Mouse (Mus musculus): ENCODE data around the gene Slc1a5. TPM values are rescaled to one million over a fixed set of nuclear protein-coding genes. Genes with fewer than 3 reads are reported as not detected.

The Slc1a5 gene
- 74.6 and 95.2 TPM in 2 replicates for polyA plus RNA-seq (2012; rRNA removed)

DNA sequence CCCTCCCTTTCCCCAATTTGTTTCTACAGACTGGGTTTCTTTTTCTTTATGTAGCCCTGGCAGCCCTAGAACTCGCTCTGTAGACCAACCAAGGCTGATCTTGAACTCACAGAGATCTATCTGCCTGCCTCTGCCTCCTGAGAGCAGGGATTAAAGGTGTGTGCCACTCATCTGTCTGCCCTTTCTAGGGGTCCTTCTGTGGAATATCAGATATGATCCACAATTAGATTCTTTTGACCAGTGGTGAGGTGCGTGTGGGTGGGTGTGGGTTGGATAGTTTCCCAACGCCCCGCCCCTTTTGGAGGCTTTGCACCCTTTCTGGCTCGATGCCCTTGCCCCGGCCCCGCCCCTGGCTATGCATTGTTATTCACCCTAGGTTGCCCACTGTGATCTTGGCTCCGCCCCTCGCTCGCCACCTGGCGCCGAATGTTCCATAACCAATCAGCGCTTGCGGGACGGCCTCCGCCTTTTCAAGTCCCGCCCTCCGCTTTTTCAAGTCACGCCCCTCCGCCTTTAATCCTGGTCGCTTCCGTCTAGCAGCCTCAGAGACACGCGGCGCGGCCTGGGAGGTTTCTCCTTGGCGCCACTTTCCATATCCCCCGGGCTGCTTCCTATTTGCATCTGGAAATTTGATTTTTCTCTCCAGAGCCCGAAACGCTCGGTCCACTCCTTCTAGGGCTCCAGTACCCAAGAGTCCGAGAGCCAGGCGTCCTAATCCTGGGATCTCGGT, at the start of gene Slc1a5:
Slc1a5 (plus strand) TSS at position 516 of the 730 bp plus-strand sequence.
- TF ChIP-seq CTCF (conservative IDR thresholded peaks at IDR 0.05; ENCODE audit: insufficient read depth, insufficient read length, low read depth, low read length): no peak
- peak; percentile 96 for TF ChIP-seq POLR2A (IDR thresholded peaks at IDR 0.05; ENCODE audit: low read depth, low read length)
- Histone ChIP-seq H3K4me1 (ENCODE audit: control insufficient read depth, insufficient read depth, low read length) (peaks cover 10% of the 10 kb centered on the region; the same call in 1 of the 2 replicates), H3K27me3 (replicated peaks; ENCODE audit: control insufficient read depth, insufficient read depth, low read length) (no peaks in the 10 kb centered on the region), H3K4me3 (ENCODE audit: insufficient read depth, low read depth, low read length) (peak within 1 kb of the TSS; percentile 76), H3K36me3 (ENCODE audit: control insufficient read depth, insufficient read depth, low read length) (no peaks in the 10 kb centered on the region), H3K27ac (ENCODE audit: insufficient read depth, low read depth, low read length) (peak within 1 kb of the TSS; percentile 75)
- WGBS: 4% methylated on average over 34 of the region's 34 CpGs
- peak; percentile 96 for DNase-seq

DNA sequence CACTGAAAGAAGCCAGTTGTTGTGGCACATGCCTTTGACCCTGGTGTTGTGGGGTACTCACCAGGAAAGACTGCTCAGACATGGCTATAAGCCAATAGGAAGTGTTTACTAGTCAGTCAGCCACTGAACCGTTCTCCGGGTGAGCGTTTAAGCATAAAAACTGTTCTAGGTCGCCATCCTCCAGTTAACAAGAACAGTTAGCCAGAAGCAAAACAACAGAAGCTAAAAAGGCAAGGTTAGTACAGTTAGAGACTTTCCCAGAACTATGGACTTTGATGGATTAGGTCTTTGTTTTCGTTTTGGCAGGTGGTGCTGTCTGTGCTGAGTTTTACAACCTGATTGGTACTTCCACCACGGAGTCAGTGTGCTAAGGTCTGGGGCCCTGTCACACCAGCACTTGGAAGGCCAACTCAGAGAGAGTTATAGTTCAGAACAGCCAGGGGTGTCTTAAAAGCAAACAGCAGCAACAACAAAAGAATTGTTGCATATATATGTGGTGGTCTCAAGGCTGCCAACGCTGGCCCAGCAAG, 49.2 kb upstream of the Slc1a5 start:
- Histone ChIP-seq H3K4me1 (ENCODE audit: control insufficient read depth, insufficient read depth, low read length) (peaks cover 3% of the 10 kb centered on the region; the same call in 1 of the 2 replicates), H3K27me3 (replicated peaks; ENCODE audit: control insufficient read depth, insufficient read depth, low read length) (no peaks in the 10 kb centered on the region), H3K27ac (ENCODE audit: insufficient read depth, low read depth, low read length) (no peak overlapping the region), H3K36me3 (ENCODE audit: control insufficient read depth, insufficient read depth, low read length) (no peaks in the 10 kb centered on the region), H3K4me3 (ENCODE audit: insufficient read depth, low read depth, low read length) (no peak overlapping the region)
- peak; percentile 51 for DNase-seq
- TF ChIP-seq POLR2A (IDR thresholded peaks at IDR 0.05; ENCODE audit: low read depth, low read length) (no peak), CTCF (conservative IDR thresholded peaks at IDR 0.05; ENCODE audit: insufficient read depth, insufficient read length, low read depth, low read length) (no peak)
- 9% methylated on average over 7 of the region's 7 CpGs for WGBS

DNA sequence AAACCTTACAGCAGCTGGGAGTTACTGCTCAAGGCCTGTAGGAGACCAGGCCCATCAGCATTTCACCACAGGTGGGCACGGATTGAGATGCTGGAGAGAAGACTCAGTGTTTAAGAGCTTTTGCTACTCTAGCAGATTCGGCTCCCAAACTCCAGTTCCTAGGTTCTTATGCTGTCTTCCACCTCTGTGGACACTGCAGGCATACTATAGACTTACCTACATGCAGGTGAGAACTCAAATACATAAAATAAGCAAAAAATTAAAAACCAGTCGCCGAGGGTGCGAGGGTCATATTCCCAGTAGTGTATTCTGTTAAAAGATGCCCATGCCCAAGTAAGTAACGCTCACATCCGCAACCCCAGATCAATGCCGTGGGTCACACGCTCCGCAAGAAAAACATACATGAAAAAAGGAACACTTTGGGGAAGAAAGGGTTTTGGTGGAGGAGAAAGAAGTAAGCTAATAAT, 43.5 kb upstream of the Slc1a5 start:
- Histone ChIP-seq H3K4me1 (ENCODE audit: control insufficient read depth, insufficient read depth, low read length) (peaks cover 6% of the 10 kb centered on the region; the same call in 1 of the 2 replicates), H3K4me3 (ENCODE audit: insufficient read depth, low read depth, low read length) (no peak overlapping the region), H3K27ac (ENCODE audit: insufficient read depth, low read depth, low read length) (no peak overlapping the region), H3K36me3 (ENCODE audit: control insufficient read depth, insufficient read depth, low read length) (no peaks in the 10 kb centered on the region), H3K27me3 (replicated peaks; ENCODE audit: control insufficient read depth, insufficient read depth, low read length) (no peaks in the 10 kb centered on the region)
- WGBS: 43% methylated on average over 10 of the region's 10 CpGs
- no peak for TF ChIP-seq CTCF (conservative IDR thresholded peaks at IDR 0.05; ENCODE audit: insufficient read depth, insufficient read length, low read depth, low read length)
- no peak for TF ChIP-seq POLR2A (IDR thresholded peaks at IDR 0.05; ENCODE audit: low read depth, low read length)
- DNase-seq: no peak

DNA sequence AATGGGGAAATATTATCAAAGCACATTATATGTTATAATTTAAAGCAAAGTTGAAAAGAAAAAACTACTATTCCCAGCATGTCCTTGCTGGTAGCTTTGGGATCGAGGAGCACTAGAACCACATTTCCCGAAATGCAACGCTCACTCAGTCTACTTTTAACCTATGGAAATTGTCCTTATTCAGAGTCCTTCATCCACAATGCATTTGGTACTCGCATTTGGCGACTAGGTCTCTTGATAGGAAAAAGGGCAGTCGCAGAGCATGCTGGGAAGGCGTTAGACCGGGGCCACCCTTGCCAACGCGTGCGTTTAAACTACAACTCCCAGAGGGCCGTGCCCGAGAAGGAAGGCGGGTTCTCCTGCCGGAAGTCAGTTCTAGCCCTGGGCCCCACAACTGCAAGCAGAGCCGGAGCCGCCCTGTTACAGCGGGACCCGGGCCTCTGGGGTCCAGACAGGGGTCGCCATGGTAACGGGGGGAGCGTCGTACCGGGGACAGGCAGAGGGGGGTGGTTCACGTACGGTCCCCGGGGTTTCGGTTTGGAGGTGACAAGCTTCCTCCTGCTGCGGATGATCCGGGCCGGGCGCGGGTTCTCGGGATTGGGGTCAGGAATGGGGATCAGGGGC, 43.0 kb upstream of the Slc1a5 start, which contains the start of gene Ap2s1:
Ap2s1 (plus strand) TSS at position 338 of the 624 bp plus-strand sequence.
- no peaks in the 10 kb centered on the region for H3K36me3 ChIP-seq (ENCODE audit: control insufficient read depth, insufficient read depth, low read length)
- peak; percentile 99 for DNase-seq
- no peak for TF ChIP-seq POLR2A (IDR thresholded peaks at IDR 0.05; ENCODE audit: low read depth, low read length)
- TF ChIP-seq CTCF (conservative IDR thresholded peaks at IDR 0.05; ENCODE audit: insufficient read depth, insufficient read length, low read depth, low read length): no peak
- H3K27me3 ChIP-seq (replicated peaks; ENCODE audit: control insufficient read depth, insufficient read depth, low read length): no peaks in the 10 kb centered on the region
- WGBS: under 1% methylated on average over 34 of the region's 34 CpGs
- no peak within 1 kb of the TSS for H3K27ac ChIP-seq (ENCODE audit: insufficient read depth, low read depth, low read length)
- peak within 1 kb of the TSS; percentile 69 for H3K4me3 ChIP-seq (ENCODE audit: insufficient read depth, low read depth, low read length)
- H3K4me1 ChIP-seq (ENCODE audit: control insufficient read depth, insufficient read depth, low read length): peaks cover 6% of the 10 kb centered on the region; the same call in 1 of the 2 replicates

DNA sequence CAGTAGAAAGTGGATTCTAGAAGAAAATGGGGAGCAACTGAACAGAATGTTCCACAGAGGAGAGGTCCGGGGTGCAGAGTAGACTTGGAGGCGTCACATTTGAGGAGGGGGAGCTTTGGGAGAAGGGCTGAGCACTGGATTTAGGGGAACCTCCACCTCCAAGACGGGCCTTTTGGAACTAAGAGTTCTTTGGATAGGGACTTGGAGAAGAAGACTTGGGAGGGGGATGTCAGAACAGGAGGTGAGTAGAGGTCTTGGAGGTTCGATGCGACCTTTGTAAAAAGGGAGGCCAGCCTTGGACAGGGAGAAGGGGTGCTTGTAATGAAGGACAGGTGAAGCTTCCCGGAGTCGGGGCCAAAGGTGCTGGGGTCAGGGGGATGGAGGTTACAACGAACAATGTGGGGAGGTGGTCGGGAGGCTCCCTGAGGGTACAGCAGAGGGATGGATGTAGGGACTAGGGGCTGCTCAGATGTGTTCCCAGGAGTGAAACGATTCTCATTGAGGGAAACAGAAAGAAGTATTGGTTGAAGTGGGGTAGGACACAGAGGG, 42.0 kb upstream of the Slc1a5 start:
- 36% methylated on average over 10 of the region's 10 CpGs for WGBS

DNA sequence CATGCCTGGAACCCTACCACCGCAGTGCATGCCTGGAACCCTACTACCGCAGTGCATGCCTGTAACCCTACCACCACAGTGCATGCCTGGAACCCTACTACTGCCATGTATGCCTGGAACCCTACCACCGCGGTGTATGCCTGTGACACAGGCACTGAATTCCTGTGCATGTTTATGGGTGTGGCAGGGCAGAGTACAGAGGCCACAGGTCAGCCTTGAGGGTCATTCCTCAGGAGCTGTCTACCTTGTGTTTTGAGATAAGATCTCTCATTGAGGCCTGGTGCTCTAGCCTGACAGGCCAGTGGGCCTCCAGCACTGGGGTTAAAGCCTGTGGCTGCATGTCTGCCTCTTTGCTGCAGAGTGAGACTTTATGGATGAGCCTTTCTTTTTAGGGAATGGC, 35.8 kb upstream of the Slc1a5 start:
- no peak for DNase-seq
- Histone ChIP-seq H3K27ac (ENCODE audit: insufficient read depth, low read depth, low read length) (no peak overlapping the region), H3K4me3 (ENCODE audit: insufficient read depth, low read depth, low read length) (no peak overlapping the region), H3K4me1 (ENCODE audit: control insufficient read depth, insufficient read depth, low read length) (no peaks in the 10 kb centered on the region), H3K27me3 (replicated peaks; ENCODE audit: control insufficient read depth, insufficient read depth, low read length) (no peaks in the 10 kb centered on the region), H3K36me3 (ENCODE audit: control insufficient read depth, insufficient read depth, low read length) (no peaks in the 10 kb centered on the region)
- WGBS: 84% methylated on average over 4 of the region's 4 CpGs
- TF ChIP-seq POLR2A (IDR thresholded peaks at IDR 0.05; ENCODE audit: low read depth, low read length): no peak
- TF ChIP-seq CTCF (conservative IDR thresholded peaks at IDR 0.05; ENCODE audit: insufficient read depth, insufficient read length, low read depth, low read length): no peak

More for the DNA sequence above, 42.0 kb upstream of the Slc1a5 start:
- Histone ChIP-seq H3K36me3 (ENCODE audit: control insufficient read depth, insufficient read depth, low read length) (no peaks in the 10 kb centered on the region), H3K4me3 (ENCODE audit: insufficient read depth, low read depth, low read length) (peak overlapping the region; percentile 69), H3K4me1 (ENCODE audit: control insufficient read depth, insufficient read depth, low read length) (peaks cover 6% of the 10 kb centered on the region; the same call in 1 of the 2 replicates), H3K27me3 (replicated peaks; ENCODE audit: control insufficient read depth, insufficient read depth, low read length) (no peaks in the 10 kb centered on the region), H3K27ac (ENCODE audit: insufficient read depth, low read depth, low read length) (no peak overlapping the region)
- DNase-seq: no peak
- no peak for TF ChIP-seq CTCF (conservative IDR thresholded peaks at IDR 0.05; ENCODE audit: insufficient read depth, insufficient read length, low read depth, low read length)
- TF ChIP-seq POLR2A (IDR thresholded peaks at IDR 0.05; ENCODE audit: low read depth, low read length): no peak

All from kidney, adult 2 months (tissue).